Mouse (Mus musculus): ENCODE data around the gene C87436. TPM values are rescaled to one million over a fixed set of nuclear protein-coding genes. Genes with fewer than 3 reads are reported as not detected.
"Not testable (repeated sequence)": the region's sequence is repeated elsewhere in the genome, so short reads cannot be mapped to it uniquely, and the experiment has no call there.

The C87436 gene
- polyA plus RNA-seq, 1 experiment, result 9.7 TPM

DNA sequence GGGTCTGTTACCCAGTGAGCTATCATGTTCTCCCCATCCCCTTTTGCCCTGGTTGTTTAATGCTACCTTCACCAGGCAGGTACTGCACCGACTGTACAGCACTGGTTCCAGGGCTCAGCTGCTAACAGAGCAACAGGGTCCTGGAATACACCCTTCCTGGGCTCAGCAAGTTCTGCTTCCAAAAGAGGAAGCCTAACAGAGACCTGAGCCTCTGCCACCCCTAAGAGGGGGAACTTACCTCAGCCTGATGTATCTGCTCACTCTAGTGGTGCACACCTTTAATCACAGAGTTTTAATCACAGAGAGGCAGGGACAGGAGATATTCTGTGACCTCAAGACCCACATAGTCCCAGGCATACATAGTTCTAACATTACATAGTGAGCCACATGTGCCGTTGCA lies 51.8 kb downstream of the C87436 start:
- Histone ChIP-seq H3K4me3 (ENCODE audit: insufficient read depth, low read length) (no peak overlapping the region), H3K4me1 (ENCODE audit: control insufficient read depth, insufficient read depth, low read length) (peaks cover 7% of the 10 kb centered on the region), H3K27ac (ENCODE audit: insufficient read depth, low read length) (no peak overlapping the region)
- TF ChIP-seq CTCF (IDR thresholded peaks at IDR 0.05; ENCODE audit: borderline replicate concordance, insufficient read depth, low read length), result no peak
- TF ChIP-seq POLR2A (IDR thresholded peaks at IDR 0.05; ENCODE audit: low read depth, low read length), result no peak

DNA sequence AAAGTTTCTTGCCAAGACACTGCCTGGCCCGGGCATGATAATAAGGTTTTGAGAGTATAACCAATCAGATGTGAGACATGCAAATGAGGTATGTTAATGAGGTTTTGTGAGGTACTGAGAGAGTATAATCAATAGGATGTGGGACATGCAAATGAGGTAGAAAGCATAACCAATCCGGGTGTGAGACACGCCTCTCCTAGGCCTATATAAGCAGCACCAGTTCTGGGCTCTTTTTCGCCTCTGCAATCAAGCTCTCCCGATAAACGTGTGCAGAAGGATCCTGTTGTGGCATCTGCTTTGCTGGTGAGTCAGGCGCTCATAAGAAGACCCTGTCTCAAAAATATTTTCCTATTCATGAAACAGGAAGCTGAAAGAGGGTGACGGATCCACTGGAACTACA lies 52.2 kb downstream of the C87436 start:
- H3K27ac ChIP-seq (ENCODE audit: insufficient read depth, low read length); H3K4me1 ChIP-seq (ENCODE audit: control insufficient read depth, insufficient read depth, low read length); H3K4me3 ChIP-seq (ENCODE audit: insufficient read depth, low read length): not testable (repeated sequence)

DNA sequence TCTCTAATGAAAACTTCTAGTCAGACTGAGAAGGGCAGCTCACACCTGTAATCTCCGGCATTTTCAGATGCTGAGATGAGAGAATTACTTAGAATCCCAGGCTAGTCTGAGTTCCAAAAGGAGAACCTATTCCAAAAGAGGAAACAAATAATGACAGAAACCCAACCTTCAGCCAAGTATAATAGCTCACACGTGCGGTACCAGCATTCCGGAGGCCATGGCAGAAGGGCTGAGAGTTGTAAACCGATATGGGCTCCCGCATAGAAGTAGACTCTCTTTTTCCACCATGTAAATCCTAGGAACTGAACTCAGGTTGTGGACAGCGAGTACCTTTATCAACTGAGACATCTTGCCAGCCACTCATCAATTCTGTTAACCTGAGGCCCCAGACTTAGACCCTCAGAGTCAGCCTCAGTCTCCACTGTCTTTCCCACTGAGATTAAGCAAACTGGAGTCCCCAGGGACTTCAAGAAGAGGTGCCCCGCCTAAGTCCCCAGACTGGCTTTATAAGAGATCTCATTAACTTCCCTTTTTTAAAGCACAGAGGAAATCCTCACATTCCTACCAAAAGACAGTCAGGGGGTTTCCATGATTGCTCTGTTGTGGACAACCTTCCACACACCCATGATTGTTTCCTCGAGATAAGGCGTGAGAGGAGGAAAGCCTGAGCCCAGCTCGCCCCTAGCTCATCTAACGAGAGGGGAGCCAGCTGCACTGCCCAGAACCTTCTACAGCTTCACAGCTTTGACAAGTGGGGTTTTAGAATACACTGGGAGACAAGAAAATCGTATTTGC lies 55.5 kb downstream of the C87436 start:
- Histone ChIP-seq H3K4me3 (ENCODE audit: insufficient read depth, low read length) (no peak overlapping the region), H3K27ac (ENCODE audit: insufficient read depth, low read length) (no peak overlapping the region), H3K4me1 (ENCODE audit: control insufficient read depth, insufficient read depth, low read length) (peaks cover 4% of the 10 kb centered on the region)
- TF ChIP-seq POLR2A (IDR thresholded peaks at IDR 0.05; ENCODE audit: low read depth, low read length), result no peak
- no peak for TF ChIP-seq CTCF (IDR thresholded peaks at IDR 0.05; ENCODE audit: borderline replicate concordance, insufficient read depth, low read length)

DNA sequence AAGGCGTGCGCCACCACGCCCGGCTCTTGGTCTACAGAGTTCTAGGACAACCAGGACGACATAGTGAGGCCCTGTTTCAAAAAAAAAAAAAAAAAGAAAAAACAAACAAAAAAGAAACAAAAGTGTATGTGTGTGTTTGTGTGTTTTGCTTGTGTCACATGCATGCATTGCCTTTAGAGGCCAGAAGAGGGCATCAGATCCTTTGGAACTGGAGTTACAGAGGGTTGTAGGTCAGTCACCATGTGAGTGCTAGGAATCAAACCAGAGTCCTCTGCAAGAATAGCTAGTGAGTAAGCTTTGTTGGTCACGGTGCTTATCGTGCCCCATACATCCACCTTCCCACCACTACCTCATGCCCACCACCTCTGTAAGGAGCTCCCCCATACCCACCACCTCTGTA lies 56.6 kb downstream of the C87436 start:
- no peak for TF ChIP-seq CTCF (IDR thresholded peaks at IDR 0.05; ENCODE audit: borderline replicate concordance, insufficient read depth, low read length)
- no peak for TF ChIP-seq POLR2A (IDR thresholded peaks at IDR 0.05; ENCODE audit: low read depth, low read length)
- Histone ChIP-seq H3K4me3 (ENCODE audit: insufficient read depth, low read length) (no peak overlapping the region), H3K4me1 (ENCODE audit: control insufficient read depth, insufficient read depth, low read length) (peaks cover 4% of the 10 kb centered on the region), H3K27ac (ENCODE audit: insufficient read depth, low read length) (no peak overlapping the region)

- TF ChIP-seq POLR2A (IDR thresholded peaks at IDR 0.05; ENCODE audit: low read depth, low read length) (no peak), CTCF (IDR thresholded peaks at IDR 0.05; ENCODE audit: borderline replicate concordance, insufficient read depth, low read length) (no peak)
- H3K4me3 ChIP-seq (ENCODE audit: insufficient read depth, low read length), result no peak overlapping the region
- no peak overlapping the region for H3K27ac ChIP-seq (ENCODE audit: insufficient read depth, low read length)
- H3K4me1 ChIP-seq (ENCODE audit: control insufficient read depth, insufficient read depth, low read length), result peaks cover 4% of the 10 kb centered on the region
Measured at GRCm38 (mm10) chr6:86495661-86496060, 57.5 kb downstream of the C87436 start.

GRCm38 (mm10) chr6:86496127-86496526 lies 58.0 kb downstream of the C87436 start:
- no peak for TF ChIP-seq POLR2A (IDR thresholded peaks at IDR 0.05; ENCODE audit: low read depth, low read length)
- H3K27ac ChIP-seq (ENCODE audit: insufficient read depth, low read length), result no peak overlapping the region
- no peak overlapping the region for H3K4me3 ChIP-seq (ENCODE audit: insufficient read depth, low read length)
- H3K4me1 ChIP-seq (ENCODE audit: control insufficient read depth, insufficient read depth, low read length), result peaks cover 4% of the 10 kb centered on the region

DNA sequence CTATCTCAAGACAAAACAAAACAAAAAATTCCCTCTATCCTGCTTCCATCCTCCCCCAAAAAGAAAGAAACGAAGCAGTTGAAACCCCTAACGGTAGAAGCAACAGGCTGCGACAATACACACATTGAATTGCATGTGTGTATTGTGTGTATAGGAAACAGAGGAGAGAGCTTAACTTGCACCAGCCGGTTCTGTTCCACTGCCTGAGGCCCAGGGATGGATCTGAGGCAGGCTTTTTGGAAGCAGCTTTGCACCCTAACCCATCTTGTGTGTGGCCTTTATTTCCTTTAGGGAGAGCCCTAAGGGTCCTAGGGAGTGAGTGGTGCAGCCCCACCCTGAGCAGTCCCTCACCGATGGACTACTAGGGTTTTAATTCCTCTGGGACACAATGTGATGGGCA lies 58.4 kb downstream of the C87436 start:
- H3K4me1 ChIP-seq (ENCODE audit: control insufficient read depth, insufficient read depth, low read length), result peaks cover 4% of the 10 kb centered on the region
- TF ChIP-seq CTCF (IDR thresholded peaks at IDR 0.05; ENCODE audit: borderline replicate concordance, insufficient read depth, low read length), result no peak
- no peak for TF ChIP-seq POLR2A (IDR thresholded peaks at IDR 0.05; ENCODE audit: low read depth, low read length)
- no peak overlapping the region for H3K27ac ChIP-seq (ENCODE audit: insufficient read depth, low read length)
- no peak overlapping the region for H3K4me3 ChIP-seq (ENCODE audit: insufficient read depth, low read length)

DNA sequence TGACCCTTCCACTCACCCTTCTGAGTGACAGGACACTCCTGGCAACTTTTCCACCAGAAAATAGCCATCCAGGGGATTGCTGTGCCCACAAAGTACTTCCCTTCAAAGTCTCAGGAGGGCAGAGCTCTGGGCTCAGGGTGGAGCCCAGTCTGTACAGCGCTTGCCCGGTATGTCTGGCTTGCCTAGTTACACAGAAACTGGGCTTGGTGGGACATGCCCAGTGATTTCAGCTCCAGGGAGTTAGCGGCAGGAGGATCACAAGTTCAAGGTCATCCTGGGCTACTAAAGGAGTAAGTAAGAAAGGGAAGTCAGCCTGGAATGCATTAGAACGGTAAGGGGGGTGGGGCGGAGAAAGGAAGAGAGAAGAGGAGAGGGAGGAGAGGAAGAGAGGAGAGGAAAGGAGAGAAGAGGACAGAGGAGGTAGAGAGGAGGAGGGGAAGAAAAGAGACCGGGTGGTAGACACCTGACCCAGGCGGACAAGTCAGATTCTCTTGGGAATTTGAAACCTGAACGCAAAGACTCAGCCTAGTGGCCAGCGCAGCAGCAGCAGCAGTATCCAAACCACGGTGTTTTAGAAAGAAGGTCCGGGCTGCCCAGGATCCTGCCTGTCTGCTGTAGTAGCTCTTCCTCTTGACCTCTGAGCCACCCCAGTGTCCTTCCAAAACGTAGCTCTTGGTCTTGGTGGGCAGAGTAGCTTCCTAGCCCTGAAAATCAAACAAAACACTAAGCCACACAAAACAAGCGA lies 59.1 kb downstream of the C87436 start:
- no peak overlapping the region for H3K4me3 ChIP-seq (ENCODE audit: insufficient read depth, low read length)
- peaks cover 4% of the 10 kb centered on the region for H3K4me1 ChIP-seq (ENCODE audit: control insufficient read depth, insufficient read depth, low read length)
- TF ChIP-seq CTCF (IDR thresholded peaks at IDR 0.05; ENCODE audit: borderline replicate concordance, insufficient read depth, low read length) (no peak), POLR2A (IDR thresholded peaks at IDR 0.05; ENCODE audit: low read depth, low read length) (no peak; the same call in 1 of the 2 replicates)

GRCm38 (mm10) chr6:86497942-86498732 lies 60.0 kb downstream of the C87436 start:
- Histone ChIP-seq H3K4me3 (ENCODE audit: insufficient read depth, low read length) (no peak overlapping the region), H3K27ac (ENCODE audit: insufficient read depth, low read length) (no peak overlapping the region), H3K4me1 (ENCODE audit: control insufficient read depth, insufficient read depth, low read length) (peaks cover 4% of the 10 kb centered on the region)
- TF ChIP-seq CTCF (IDR thresholded peaks at IDR 0.05; ENCODE audit: borderline replicate concordance, insufficient read depth, low read length) (no peak), POLR2A (IDR thresholded peaks at IDR 0.05; ENCODE audit: low read depth, low read length) (no peak)

More for the DNA sequence above, 59.1 kb downstream of the C87436 start:
- H3K27ac ChIP-seq (ENCODE audit: insufficient read depth, low read length), result no peak overlapping the region

All from embryonic fibroblast, embryonic 13.5 days (primary cell).